ENCODE assay signal across 8 mouse cellular contexts in genomic region chr7:45739162-45739763, GRCm38 (mm10). TPM values are rescaled to one million over a fixed set of nuclear protein-coding genes. Genes with fewer than 3 reads are reported as not detected.
DNase-seq lines count a peak whose midpoint lies in the region; ATAC-seq and TF ChIP-seq lines count a peak whose summit lies in the region.

No protein-coding gene starts in this region.

- H3K27ac ChIP-seq in cortical plate, adult 2 months (ENCODE audit: insufficient read depth, low read length): no peak overlapping the region
- H3K27ac ChIP-seq in kidney, embryonic 15.5 days: no peak overlapping the region
- no peak overlapping the region for H3K27ac ChIP-seq in liver, adult 2 months (replicated peaks; ENCODE audit: insufficient read depth, low read depth, low read length)
- no peak overlapping the region for H3K27ac ChIP-seq in stomach, postnatal 0 days (replicated peaks)

- peak; percentile 86 for TF ChIP-seq CTCF in cortical plate, adult 2 months (IDR thresholded peaks at IDR 0.05; ENCODE audit: extremely low read depth, insufficient read depth, low read length)
- peak; percentile 78 for TF ChIP-seq CTCF in liver, adult 2 months (IDR thresholded peaks at IDR 0.05; ENCODE audit: low read depth, low read length)
- peak; percentile 94 for TF ChIP-seq CTCF in stomach, postnatal 0 days (IDR thresholded peaks at IDR 0.05; ENCODE audit: low read depth)

- H3K4me3 ChIP-seq in cortical plate, adult 2 months (ENCODE audit: insufficient read depth, low read length): no peak overlapping the region
- H3K4me3 ChIP-seq in kidney, embryonic 15.5 days (replicated peaks): no peak overlapping the region
- no peak overlapping the region for H3K4me3 ChIP-seq in liver, adult 2 months (ENCODE audit: insufficient read depth, low read depth, low read length)
- H3K4me3 ChIP-seq in stomach, postnatal 0 days (ENCODE audit: low read depth, low read length): no peak overlapping the region

- no peak overlapping the region for H3K4me2 ChIP-seq in kidney, embryonic 15.5 days
- no peak overlapping the region for H3K4me2 ChIP-seq in stomach, postnatal 0 days (replicated peaks; ENCODE audit: low read depth)

- TF ChIP-seq POLR2A in cortical plate, adult 2 months (IDR thresholded peaks at IDR 0.05; ENCODE audit: extremely low read depth, insufficient read depth, low read length): no peak
- no peak for TF ChIP-seq POLR2A in liver, adult 2 months (IDR thresholded peaks at IDR 0.05; ENCODE audit: extremely low read depth, insufficient read depth, low read length)

- no peaks in the 10 kb centered on the region for H3K9me3 ChIP-seq in kidney, embryonic 15.5 days (replicated peaks)
- H3K9me3 ChIP-seq in stomach, postnatal 0 days (ENCODE audit: control insufficient read depth, low read length): no peaks in the 10 kb centered on the region

- no peaks in the 10 kb centered on the region for H3K4me1 ChIP-seq in cortical plate, adult 2 months (ENCODE audit: control insufficient read depth, insufficient read depth, low read length)
- H3K4me1 ChIP-seq in kidney, embryonic 15.5 days: peaks cover 10% of the 10 kb centered on the region
- H3K4me1 ChIP-seq in liver, adult 2 months (ENCODE audit: control insufficient read depth, insufficient read depth, low read length): no peaks in the 10 kb centered on the region
- H3K4me1 ChIP-seq in stomach, postnatal 0 days (replicated peaks; ENCODE audit: control insufficient read depth, insufficient read depth): no peaks in the 10 kb centered on the region

- ATAC-seq in granulocyte monocyte progenitor cell, adult 5-6 weeks (replicated peaks; ENCODE audit: poor library complexity, severe bottlenecking): peak; percentile 47
- ATAC-seq in kidney, embryonic 15.5 days (replicated peaks; ENCODE audit: low FRiP score): peak; percentile 76
- ATAC-seq in stomach, postnatal 0 days (ENCODE audit: low FRiP score, low TSS enrichment): peak; percentile 81

- no peaks in the 10 kb centered on the region for H3K36me3 ChIP-seq in kidney, embryonic 15.5 days
- H3K36me3 ChIP-seq in liver, adult 2 months (ENCODE audit: control insufficient read depth, insufficient read depth, low read length): no peaks in the 10 kb centered on the region
- no peaks in the 10 kb centered on the region for H3K36me3 ChIP-seq in stomach, postnatal 0 days (ENCODE audit: control insufficient read depth, insufficient read depth, low read length)

- no peak overlapping the region for H3K9ac ChIP-seq in kidney, embryonic 15.5 days
- H3K9ac ChIP-seq in liver, adult 2 months (ENCODE audit: low read depth, low read length): no peak overlapping the region
- no peak overlapping the region for H3K9ac ChIP-seq in stomach, postnatal 0 days (ENCODE audit: low read length)

- TF ChIP-seq EP300 in stomach, postnatal 0 days (optimal IDR thresholded peaks at IDR 0.05): no peak

- peak; percentile 89 for DNase-seq in 416B (ENCODE audit: low read depth)
- peak; percentile 71 for DNase-seq in ZHBTc4 (ENCODE audit: low read depth, low spot score)
- DNase-seq in liver, adult 2 months (ENCODE audit: extremely low read depth, low read depth, low spot score): peak; percentile 59
- peak; percentile 82 for DNase-seq in neural tube, embryonic 10.5 days (ENCODE audit: extremely low spot score, low spot score)
- DNase-seq in stomach, postnatal 0 days (ENCODE audit: low spot score): peak; percentile 89

- H3K27me3 ChIP-seq in kidney, embryonic 15.5 days: no peaks in the 10 kb centered on the region
- no peaks in the 10 kb centered on the region for H3K27me3 ChIP-seq in liver, adult 2 months (ENCODE audit: control insufficient read depth, insufficient read depth, low read length)
- H3K27me3 ChIP-seq in stomach, postnatal 0 days (ENCODE audit: control insufficient read depth, insufficient read depth, low read length): no peaks in the 10 kb centered on the region

- H3K79me2 ChIP-seq in liver, adult 2 months (ENCODE audit: control insufficient read depth, insufficient read depth, low read length): no peaks in the 10 kb centered on the region

- WGBS in kidney, embryonic 15.5 days: 6% methylated on average over 9 of the region's 9 CpGs
- 9% methylated on average over 9 of the region's 9 CpGs for WGBS in liver, adult 2 months
- 10% methylated on average over 9 of the region's 9 CpGs for WGBS in stomach, postnatal 0 days

RNA-seq across cellular contexts. Expression of gene Spaca4, which starts 13.7 kb away (rescaled TPM):
- polyA plus RNA-seq in cortical plate, adult 2 months (2012; rRNA removed): not detected in 2 replicates
- total RNA-seq in granulocyte monocyte progenitor cell, adult 5-6 weeks (2014; fragmentation: Nextera tagmentation): not detected in 2 replicates
- not detected in 2 replicates for total RNA-seq in granulocyte monocyte progenitor cell, adult 5-6 weeks (2017)
- polyA plus RNA-seq in kidney, embryonic 15.5 days (2015; fragmentation: Nextera tagmentation; extraction: Ambion mirVana): not detected in 2 replicates
- total RNA-seq in liver, adult 2 months (2014; rRNA removed): not detected in 2 replicates
- polyA plus RNA-seq in liver, adult 2 months (2012; rRNA removed): not detected in 2 replicates
- polyA plus RNA-seq in stomach, postnatal 0 days (2015; fragmentation: Nextera tagmentation; extraction: Ambion mirVana): 0.39 and 0.56 TPM in 2 replicates

RNA-seq across cellular contexts. Expression of gene Fam83e, which starts 18.3 kb away (rescaled TPM):
- polyA plus RNA-seq in cortical plate, adult 2 months (2012; rRNA removed): 0.19 and 0.21 TPM in 2 replicates
- total RNA-seq in granulocyte monocyte progenitor cell, adult 5-6 weeks (2014; fragmentation: Nextera tagmentation): 0.34 and 0.90 TPM in 2 replicates
- 0.39 and 0.77 TPM in 2 replicates for total RNA-seq in granulocyte monocyte progenitor cell, adult 5-6 weeks (2017)
- 1.4 and 2.5 TPM in 2 replicates for polyA plus RNA-seq in kidney, embryonic 15.5 days (2015; fragmentation: Nextera tagmentation; extraction: Ambion mirVana)
- total RNA-seq in liver, adult 2 months (2014; rRNA removed): 0.18 TPM in 1 of 2 replicates, not detected in the other
- polyA plus RNA-seq in liver, adult 2 months (2012; rRNA removed): 0.05 and 0.10 TPM in 2 replicates
- 21.6 and 24.8 TPM in 2 replicates for polyA plus RNA-seq in stomach, postnatal 0 days (2015; fragmentation: Nextera tagmentation; extraction: Ambion mirVana)

RNA-seq across cellular contexts. Expression of gene Sphk2, which starts 21.5 kb away (rescaled TPM):
- polyA plus RNA-seq in cortical plate, adult 2 months (2012; rRNA removed): 22.5 and 23.5 TPM in 2 replicates
- 14.9 and 26.4 TPM in 2 replicates for total RNA-seq in granulocyte monocyte progenitor cell, adult 5-6 weeks (2014; fragmentation: Nextera tagmentation)
- 10.0 and 10.6 TPM in 2 replicates for total RNA-seq in granulocyte monocyte progenitor cell, adult 5-6 weeks (2017)
- 28.1 and 33.7 TPM in 2 replicates for polyA plus RNA-seq in kidney, embryonic 15.5 days (2015; fragmentation: Nextera tagmentation; extraction: Ambion mirVana)
- total RNA-seq in liver, adult 2 months (2014; rRNA removed): 13.4 and 15.2 TPM in 2 replicates
- polyA plus RNA-seq in liver, adult 2 months (2012; rRNA removed): 62.9 and 80.1 TPM in 2 replicates
- polyA plus RNA-seq in stomach, postnatal 0 days (2015; fragmentation: Nextera tagmentation; extraction: Ambion mirVana): 23.6 and 24.5 TPM in 2 replicates

RNA-seq across cellular contexts. Expression of gene Rpl18, which starts 24.0 kb away (rescaled TPM):
- 255 and 261 TPM in 2 replicates for polyA plus RNA-seq in cortical plate, adult 2 months (2012; rRNA removed)
- total RNA-seq in granulocyte monocyte progenitor cell, adult 5-6 weeks (2014; fragmentation: Nextera tagmentation): 2,165 and 2,847 TPM in 2 replicates
- 1,831 and 2,021 TPM in 2 replicates for total RNA-seq in granulocyte monocyte progenitor cell, adult 5-6 weeks (2017)
- polyA plus RNA-seq in kidney, embryonic 15.5 days (2015; fragmentation: Nextera tagmentation; extraction: Ambion mirVana): 1,132 and 1,166 TPM in 2 replicates
- total RNA-seq in liver, adult 2 months (2014; rRNA removed): 436 and 542 TPM in 2 replicates
- 366 and 534 TPM in 2 replicates for polyA plus RNA-seq in liver, adult 2 months (2012; rRNA removed)
- 893 and 919 TPM in 2 replicates for polyA plus RNA-seq in stomach, postnatal 0 days (2015; fragmentation: Nextera tagmentation; extraction: Ambion mirVana)

RNA-seq across cellular contexts. Expression of gene Dbp, which starts 34.4 kb away (rescaled TPM):
- 251 and 257 TPM in 2 replicates for polyA plus RNA-seq in cortical plate, adult 2 months (2012; rRNA removed)
- total RNA-seq in granulocyte monocyte progenitor cell, adult 5-6 weeks (2014; fragmentation: Nextera tagmentation): 1.7 and 3.1 TPM in 2 replicates
- total RNA-seq in granulocyte monocyte progenitor cell, adult 5-6 weeks (2017): 4.0 and 6.3 TPM in 2 replicates
- polyA plus RNA-seq in kidney, embryonic 15.5 days (2015; fragmentation: Nextera tagmentation; extraction: Ambion mirVana): 3.7 and 4.7 TPM in 2 replicates
- 93.0 and 110 TPM in 2 replicates for total RNA-seq in liver, adult 2 months (2014; rRNA removed)
- 8.6 and 17.0 TPM in 2 replicates for polyA plus RNA-seq in liver, adult 2 months (2012; rRNA removed)
- polyA plus RNA-seq in stomach, postnatal 0 days (2015; fragmentation: Nextera tagmentation; extraction: Ambion mirVana): 8.8 and 12.6 TPM in 2 replicates
